Mouse (Mus musculus) liver, embryonic 14.5 days (tissue): ENCODE results near the gene Hmcn1. TPM values are rescaled to one million over a fixed set of nuclear protein-coding genes. Genes with fewer than 3 reads are reported as not detected.

Source experiments
- ATAC-seq: fragments of 200-750 bp; cut with Nextera tagmentation; 2 replicates; pipeline ENCODE4 v1.8.0; 2017; ENCODE audit warnings: moderate number of reproducible peaks, mild to moderate bottlenecking, moderate library complexity; ENCODE audit not compliant: insufficient read depth
- DNase-seq, 3 experiments: peaks; one replicate each; pipeline ENCODE4 v3.0.0-alpha.2; 2012 to 2013; ENCODE audit warnings: low read depth in 3 of 3, low spot score in 3 of 3
- H3K27ac ChIP-seq: fragments of 300-500 bp; sonication (generic); 2 replicates; pipeline ENCODE4 v1.5.1; 2014; ENCODE audit warnings: moderate library complexity, mild to moderate bottlenecking, control low read depth, inconsistent platforms
- H3K27me3 ChIP-seq: fragments of 300-500 bp; sonication (generic); 2 replicates; pipeline ENCODE4 v1.6.1; 2014; ENCODE audit warnings: mild to moderate bottlenecking, low read length, moderate library complexity; ENCODE audit not compliant: control insufficient read depth, insufficient read depth
- H3K36me3 ChIP-seq: fragments of 300-500 bp; sonication (generic); replicated peaks from 2 replicates; pipeline ENCODE4 v1.6.1; 2014; ENCODE audit warnings: low read depth; ENCODE audit not compliant: control insufficient read depth, insufficient read depth
- H3K4me1 ChIP-seq, 2 experiments: fragments of 200-500 bp in 1 of 2; fragments of 300-500 bp in 1 of 2; sonication (generic) in 1 of 2; replicated peaks; 2 replicates each; pipeline ENCODE4 v1.6.1; 2012 to 2014; ENCODE audit warnings: antibody characterized with exemption in 1 of 2, inconsistent platforms in 1 of 2, low read length in 1 of 2; ENCODE audit not compliant: control insufficient read depth in 2 of 2, insufficient read depth in 2 of 2
- H3K4me2 ChIP-seq: fragments of 300-500 bp; sonication (generic); 2 replicates; pipeline ENCODE4 v1.6.1; 2014; ENCODE audit warnings: low read depth, mild to moderate bottlenecking, control low read depth, moderate library complexity
- H3K4me3 ChIP-seq, 2 experiments: fragments of 200-500 bp in 1 of 2; fragments of 300-500 bp in 1 of 2; sonication (generic) in 1 of 2; 2 replicates each; pipeline ENCODE4 v1.5.1; 2012 to 2014; ENCODE audit warnings: low read depth in 2 of 2, low read length in 2 of 2, mild to moderate bottlenecking in 2 of 2, control low read depth in 1 of 2, inconsistent platforms in 1 of 2, moderate library complexity in 1 of 2; ENCODE audit not compliant: insufficient read depth in 1 of 2
- H3K9ac ChIP-seq: fragments of 300-500 bp; sonication (generic); replicated peaks from 2 replicates; pipeline ENCODE4 v1.6.1; 2014; ENCODE audit warnings: mild to moderate bottlenecking, control low read depth, moderate library complexity
- H3K9me3 ChIP-seq: fragments of 300-500 bp; sonication (generic); 2 replicates; pipeline ENCODE4 v1.6.1; 2016; ENCODE audit warnings: low read length, mixed read lengths; ENCODE audit not compliant: control insufficient read depth
- CTCF ChIP-seq: IDR thresholded peaks from 2 replicates; pipeline ENCODE4 v1.5.1; 2016; ENCODE audit warnings: antibody characterized with exemption, low read depth, control low read depth
- EP300 ChIP-seq: IDR thresholded peaks from 2 replicates; pipeline ENCODE4 v1.6.1; 2016; ENCODE audit warnings: antibody characterized with exemption, low read depth
- WGBS: fragments of 180-500 bp; shearing (Covaris S2); extraction: QIAGEN DNeasy Blood & Tissue Kit; methylation state at CpG from one replicate; pipeline ENCODE4 v1.1.7; 2014; ENCODE audit not compliant: insufficient replicate concordance; 5-methylcytosine and 5-hydroxymethylcytosine counted together
- polyA plus RNA-seq, 2 experiments: library from polyadenylated mRNA; depleted of rRNA in 1 of 2; stranded (reverse) in 1 of 2; unstranded in 1 of 2; fragments of >200 nt; fragmentation: Nextera tagmentation in 1 of 2; extraction: Ambion mirVana in 1 of 2; gene quantifications; 2 replicates each; pipeline versions ENCODE4 v1.2.1 to v1.2.3; 2012 to 2014

Gene Hmcn1
- polyA plus RNA-seq, 2 experiments: 2.3 to 3.3 TPM

- no peaks in the 10 kb centered on the region for H3K27me3 ChIP-seq
- no peak overlapping the region for H3K4me2 ChIP-seq
- no peaks in the 10 kb centered on the region for H3K36me3 ChIP-seq
- DNase-seq: no peak
- H3K4me1 ChIP-seq: no peaks in the 10 kb centered on the region
- TF ChIP-seq CTCF: no peak
- TF ChIP-seq EP300: no peak
- no peaks in the 10 kb centered on the region for H3K9me3 ChIP-seq
- H3K9ac ChIP-seq: no peak overlapping the region
- ATAC-seq: no peak
- WGBS: 63% methylated on average over 7 of the region's 7 CpGs
- H3K27ac ChIP-seq: no peak overlapping the region
- no peak overlapping the region for H3K4me3 ChIP-seq
Measured at GRCm38 (mm10) chr1:150829851-150830250, 163.4 kb downstream of the Hmcn1 start.

- no peak for TF ChIP-seq CTCF
- no peak for TF ChIP-seq EP300
- Histone ChIP-seq H3K9ac (no peak overlapping the region), H3K4me2 (no peak overlapping the region), H3K36me3 (no peaks in the 10 kb centered on the region), H3K4me3 (no peak overlapping the region), H3K9me3 (no peaks in the 10 kb centered on the region), H3K4me1 (no peaks in the 10 kb centered on the region), H3K27me3 (no peaks in the 10 kb centered on the region), H3K27ac (no peak overlapping the region)
- DNase-seq: no peak
- WGBS: 46% methylated on average over 5 of the region's 5 CpGs
- no peak for ATAC-seq
Measured at GRCm38 (mm10) chr1:150827169-150827568, 166.1 kb downstream of the Hmcn1 start.

- TF ChIP-seq CTCF: peak; percentile 31; the same call in 1 of the 2 replicates
- no peak for TF ChIP-seq EP300
- Histone ChIP-seq H3K27me3 (no peaks in the 10 kb centered on the region), H3K36me3 (no peaks in the 10 kb centered on the region), H3K9me3 (no peaks in the 10 kb centered on the region), H3K4me2 (no peak overlapping the region), H3K4me1 (no peaks in the 10 kb centered on the region), H3K27ac (no peak overlapping the region), H3K4me3 (no peak overlapping the region), H3K9ac (no peak overlapping the region)
- WGBS: 39% methylated on average over 5 of the region's 5 CpGs
- DNase-seq (no peak), ATAC-seq (no peak)
Measured at GRCm38 (mm10) chr1:150824334-150825005, 168.8 kb downstream of the Hmcn1 start.

- WGBS: 75% methylated on average over 11 of the region's 11 CpGs
Measured at GRCm38 (mm10) chr1:150816035-150816807, 177.0 kb downstream of the Hmcn1 start.

GRCm38 (mm10) chr1:150814917-150815316, 178.3 kb downstream of the Hmcn1 start:
- WGBS: 54% methylated on average over 4 of the region's 4 CpGs
- H3K36me3 ChIP-seq: no peaks in the 10 kb centered on the region
- H3K4me1 ChIP-seq: no peaks in the 10 kb centered on the region
- TF ChIP-seq CTCF: no peak
- no peak for TF ChIP-seq EP300
- H3K9ac ChIP-seq: no peak overlapping the region
- DNase-seq: no peak
- H3K27me3 ChIP-seq: no peaks in the 10 kb centered on the region
- no peak overlapping the region for H3K27ac ChIP-seq
- H3K9me3 ChIP-seq: no peaks in the 10 kb centered on the region
- ATAC-seq: no peak
- no peak overlapping the region for H3K4me2 ChIP-seq
- H3K4me3 ChIP-seq: no peak overlapping the region

More at GRCm38 (mm10) chr1:150816035-150816807, 177.0 kb downstream of the Hmcn1 start:
- Histone ChIP-seq H3K27ac (no peak overlapping the region), H3K4me1 (no peaks in the 10 kb centered on the region), H3K27me3 (no peaks in the 10 kb centered on the region), H3K4me2 (no peak overlapping the region), H3K4me3 (no peak overlapping the region), H3K36me3 (no peaks in the 10 kb centered on the region), H3K9me3 (no peaks in the 10 kb centered on the region), H3K9ac (no peak overlapping the region)
- TF ChIP-seq EP300 (no peak), CTCF (no peak)
- no peak for ATAC-seq
- no peak for DNase-seq
